Mouse (Mus musculus): ENCODE results near the gene Gpr85.

The Gpr85 gene

GRCm38 (mm10) chr6:13812157-13812556, 27.6 kb downstream of the Gpr85 start:
- DNase-seq, result no peak

- no peak for DNase-seq
These were observed 39.7 kb downstream of the Gpr85 start for GRCm38 (mm10) chr6:13800071-13800470.

GRCm38 (mm10) chr6:13797389-13797788, 42.4 kb downstream of the Gpr85 start:
- no peak for DNase-seq
